Mouse (Mus musculus): ENCODE data around the gene Atxn2l. TPM values are rescaled to one million over a fixed set of nuclear protein-coding genes. Genes with fewer than 3 reads are reported as not detected.

Gene Atxn2l
- total RNA-seq (2023): 126 and 137 TPM in 2 replicates

GRCm38 (mm10) chr7:126503273-126503878 lies at the start of gene Atxn2l:
Gene Atxn2l (minus strand): TSS chr7:126503437.

DNA sequence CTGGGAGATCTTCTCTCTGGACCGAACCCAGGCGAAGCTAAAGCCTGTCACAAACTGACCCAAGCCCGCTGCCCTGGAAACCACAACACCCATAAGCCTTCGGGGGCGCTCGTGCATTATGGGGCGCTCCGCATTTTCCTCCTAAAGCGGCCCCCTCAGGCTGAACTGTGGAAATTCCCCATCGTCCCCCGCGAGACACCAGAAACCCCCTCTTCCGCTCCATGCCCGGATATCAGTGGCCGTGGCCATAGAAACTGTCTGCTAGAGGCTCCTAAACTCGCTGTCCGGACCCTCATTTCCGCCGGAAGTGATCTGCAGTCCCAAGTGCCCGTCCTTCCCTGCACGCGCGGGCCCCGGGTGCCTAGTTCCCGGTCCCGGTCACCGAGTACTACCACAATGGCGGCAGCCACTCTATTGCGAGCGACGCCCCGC lies 16.2 kb downstream of the Atxn2l start, which contains the start of gene Tufm:
TSS of gene Tufm (plus strand) at position 310 of the 432 bp plus-strand sequence.

DNA sequence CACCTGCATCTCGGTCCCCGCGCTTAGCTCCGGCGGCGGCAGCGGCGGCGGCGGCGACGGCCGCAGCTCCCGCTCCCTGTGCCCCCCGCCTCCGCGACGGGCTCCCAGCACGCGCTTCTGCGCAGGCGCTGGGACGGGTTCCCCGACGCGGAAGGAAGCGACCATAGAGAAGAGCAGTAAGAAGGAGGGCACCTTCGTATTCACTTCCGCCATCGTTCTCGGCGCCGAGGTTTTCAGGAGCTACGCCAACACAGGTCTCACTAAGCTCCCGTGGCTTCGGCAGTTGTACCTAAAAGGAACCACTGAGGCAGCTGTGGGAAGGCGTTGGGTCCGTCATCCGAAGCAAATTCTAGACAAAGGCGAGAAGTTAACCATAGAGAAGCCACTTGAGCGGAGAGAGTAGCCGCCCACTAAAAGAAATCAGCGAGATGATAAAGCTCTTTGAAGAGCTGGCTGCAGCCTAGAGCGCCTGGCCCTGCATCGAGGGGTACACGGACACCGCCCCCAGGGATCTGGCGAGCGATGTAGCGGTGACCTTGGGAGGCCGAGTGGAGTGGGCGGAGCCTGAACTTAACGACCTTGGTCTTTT lies 28.1 kb downstream of the Atxn2l start, which contains the start of gene Sh2b1:
TSS of gene Sh2b1 (minus strand) at position 432 of the 589 bp plus-strand sequence.

DNA sequence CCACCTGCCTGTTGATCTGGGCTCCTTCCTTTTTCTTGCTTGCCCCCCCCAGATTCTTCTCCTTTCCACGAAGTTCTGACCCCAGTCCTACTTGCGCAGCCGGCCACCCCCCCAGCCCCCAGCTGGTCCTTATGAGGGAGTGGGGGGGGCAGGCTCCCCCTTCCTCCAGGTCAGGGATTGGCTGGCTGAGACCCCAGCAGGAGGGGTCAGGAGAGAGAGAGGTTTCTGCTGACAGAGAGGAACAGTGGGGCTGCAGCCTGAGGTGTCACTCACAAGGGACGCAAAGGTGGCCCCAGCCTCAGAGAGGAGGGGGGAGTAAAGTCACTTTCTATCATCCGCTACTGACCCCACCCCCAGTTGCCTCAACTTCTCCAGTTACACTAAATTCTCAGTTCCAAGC lies 40.2 kb downstream of the Atxn2l start, which contains the start of gene Atp2a1:
TSS of gene Atp2a1 (minus strand) at position 105 of the 400 bp plus-strand sequence.

Other genes with a start within 250 kb of the Atxn2l start
- 5.0 and 7.4 TPM in 2 replicates for gene Sbk1, start 230.8 kb downstream of the Atxn2l start, total RNA-seq (2023)
- gene Lat, start 133.9 kb downstream of the Atxn2l start, total RNA-seq (2023): 1.00 and 3.6 TPM in 2 replicates
- 40.0 and 61.0 TPM in 2 replicates for gene Spns1, start 126.0 kb downstream of the Atxn2l start, total RNA-seq (2023)
- gene Nfatc2ip, start 106.7 kb downstream of the Atxn2l start, total RNA-seq (2023): 11.9 and 12.2 TPM in 2 replicates
- 2.7 and 5.7 TPM in 2 replicates for gene Cd19, start 88.5 kb downstream of the Atxn2l start, total RNA-seq (2023)
- gene Rabep2, start 74.7 kb downstream of the Atxn2l start, total RNA-seq (2023): 12.6 and 13.9 TPM in 2 replicates
- 0.44 and 1.2 TPM in 2 replicates for gene Atp2a1, start 40.3 kb downstream of the Atxn2l start, total RNA-seq (2023)
- 43.1 and 54.3 TPM in 2 replicates for gene Sh2b1, start 28.0 kb downstream of the Atxn2l start, total RNA-seq (2023)
- 28.4 and 33.9 TPM in 2 replicates for gene Tufm, start 16.1 kb downstream of the Atxn2l start, total RNA-seq (2023)
- 70.7 and 76.0 TPM in 2 replicates for gene Eif3c, start 63.0 kb upstream of the Atxn2l start, total RNA-seq (2023)
- 179 and 277 TPM in 2 replicates for gene Apobr, start 81.5 kb upstream of the Atxn2l start, total RNA-seq (2023)
- 387 and 438 TPM in 2 replicates for gene Cln3, start 82.4 kb upstream of the Atxn2l start, total RNA-seq (2023)
- 1.7 and 4.0 TPM in 2 replicates for gene Il27, start 91.5 kb upstream of the Atxn2l start, total RNA-seq (2023)
- gene Nupr1, start 127.4 kb upstream of the Atxn2l start, total RNA-seq (2023): 7.5 and 8.5 TPM in 2 replicates
- 11.2 and 16.0 TPM in 2 replicates for gene Sgf29, start 145.9 kb upstream of the Atxn2l start, total RNA-seq (2023)
- 1.1 TPM in 1 of 2 replicates, not detected in the other for gene Sult1a1, start 173.0 kb upstream of the Atxn2l start, total RNA-seq (2023)
- 41.8 and 49.9 TPM in 2 replicates for gene Bola2, start 192.0 kb upstream of the Atxn2l start, total RNA-seq (2023)
- gene Slx1b, start 192.3 kb upstream of the Atxn2l start, total RNA-seq (2023): 5.1 and 6.8 TPM in 2 replicates
- 1,908 and 2,111 TPM in 2 replicates for gene Coro1a, start 204.3 kb upstream of the Atxn2l start, total RNA-seq (2023)

Measured in neutrophil, adult 65 days (primary cell).